Mouse (Mus musculus) adrenal gland, adult (tissue): ENCODE measurements around the gene Tuba1a.
"Not testable (repeated sequence)": the region's sequence is repeated elsewhere in the genome, so short reads cannot be mapped to it uniquely, and the experiment has no call there.

Source experiments
- DNase-seq, 2 experiments: peaks; one replicate each; pipeline ENCODE4 v3.0.0; 2022 to 2023; ENCODE audit warnings: low spot score in 1 of 2; ENCODE audit not compliant: inconsistent age in 2 of 2

Tuba1a gene

GRCm38 (mm10) chr15:98930017-98930734 lies 23.3 kb downstream of the Tuba1a start:
- no peak for DNase-seq

DNA sequence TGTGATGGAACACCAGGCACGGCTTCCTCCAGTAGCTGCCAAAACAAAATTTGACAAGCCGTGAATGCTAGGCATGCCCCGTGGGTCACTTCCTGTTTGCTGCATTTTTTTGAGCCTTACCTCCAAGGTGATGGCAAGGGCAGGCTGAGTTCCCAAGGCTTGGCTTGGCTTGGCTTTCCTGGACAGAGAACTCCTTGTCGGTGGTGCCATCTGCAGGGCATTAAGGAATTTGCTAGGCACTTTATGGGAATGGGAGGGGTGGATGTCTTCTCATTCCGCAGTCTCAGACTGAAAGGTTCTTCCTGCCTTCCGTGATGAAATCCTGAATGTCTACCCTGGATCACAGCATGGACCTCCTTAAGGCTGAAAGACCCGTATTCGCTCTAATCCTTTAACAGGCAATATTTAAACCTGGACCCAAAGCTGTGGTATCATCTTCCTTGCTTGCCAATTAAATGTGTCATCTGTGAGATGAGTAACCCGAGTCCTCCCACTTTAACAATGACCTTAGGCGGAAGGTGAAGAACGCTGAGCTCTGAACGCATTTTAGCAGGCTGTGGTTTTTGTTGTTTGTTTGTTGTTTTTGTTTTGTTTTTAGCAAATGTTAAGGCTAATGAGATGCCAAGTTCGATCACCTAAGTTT lies 24.8 kb downstream of the Tuba1a start:
- DNase-seq = peak; percentile 81 to 95

DNA sequence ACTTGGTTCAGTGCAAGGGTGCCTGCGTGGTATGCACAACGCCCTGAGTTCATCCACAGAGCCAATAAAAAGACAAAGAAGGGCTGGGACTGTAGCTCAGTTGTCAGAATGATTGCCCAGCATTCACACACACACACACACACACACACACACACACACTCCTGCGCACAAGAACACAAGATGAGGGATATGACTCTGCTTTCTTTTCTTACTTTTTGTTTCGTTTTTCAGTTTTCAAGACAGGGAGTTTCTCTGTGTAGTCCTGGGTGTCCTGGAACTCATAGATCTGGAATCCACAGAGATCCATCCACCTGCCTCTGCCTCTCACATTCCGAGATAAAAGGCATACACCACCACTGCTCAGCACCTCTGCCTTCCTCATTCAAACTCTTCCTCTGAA lies 25.9 kb downstream of the Tuba1a start:
- DNase-seq = no peak

- peak in 1 of 2 experiments; percentile 56 for DNase-seq
These were observed 28.8 kb downstream of the Tuba1a start for GRCm38 (mm10) chr15:98924682-98925081.

DNA sequence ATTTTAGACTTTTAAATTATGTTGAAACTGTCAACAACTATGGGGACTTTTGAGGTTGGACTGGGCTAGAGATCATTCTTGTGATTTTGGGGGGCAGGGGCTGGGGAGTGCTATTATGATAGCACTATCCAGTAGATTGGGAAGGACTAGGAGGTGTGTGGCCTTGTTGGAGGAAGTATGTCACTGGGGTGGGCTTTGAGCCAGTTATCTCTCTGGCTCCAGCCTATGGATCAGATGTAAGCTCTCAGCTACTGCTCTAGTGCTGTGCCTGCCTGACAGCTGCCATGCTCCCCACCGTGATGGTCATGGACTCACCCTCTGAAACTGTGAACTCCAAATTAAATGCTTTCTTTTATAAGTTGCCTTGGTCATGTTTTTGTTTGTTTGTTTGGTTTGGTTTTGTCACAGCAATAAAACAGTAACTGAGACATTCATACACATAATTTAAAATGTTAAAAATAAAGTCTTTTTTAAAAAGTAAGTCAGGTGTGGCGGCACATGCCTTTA lies 30.4 kb downstream of the Tuba1a start:
- no peak for DNase-seq

DNA sequence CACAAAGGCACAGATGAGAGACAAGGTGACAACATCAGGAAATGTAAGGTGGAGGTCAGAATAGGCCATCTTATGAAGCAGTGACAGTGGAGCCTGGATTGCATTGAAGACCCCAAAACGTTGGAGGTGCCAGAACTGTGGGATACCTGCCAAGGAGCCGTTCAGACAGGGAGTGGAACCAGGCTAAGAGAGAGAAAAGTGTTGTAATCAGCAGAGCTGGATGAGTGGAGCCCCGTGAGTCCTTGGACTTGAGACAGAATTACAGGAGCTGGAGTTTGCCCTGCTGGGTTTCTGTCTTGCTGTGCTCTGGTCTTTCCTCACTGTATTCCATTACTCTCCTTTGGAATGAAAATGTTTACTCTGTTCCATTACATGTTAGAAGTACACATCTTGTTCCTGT lies 30.9 kb downstream of the Tuba1a start:
- DNase-seq = peak in 1 of 2 experiments; percentile 73

DNA sequence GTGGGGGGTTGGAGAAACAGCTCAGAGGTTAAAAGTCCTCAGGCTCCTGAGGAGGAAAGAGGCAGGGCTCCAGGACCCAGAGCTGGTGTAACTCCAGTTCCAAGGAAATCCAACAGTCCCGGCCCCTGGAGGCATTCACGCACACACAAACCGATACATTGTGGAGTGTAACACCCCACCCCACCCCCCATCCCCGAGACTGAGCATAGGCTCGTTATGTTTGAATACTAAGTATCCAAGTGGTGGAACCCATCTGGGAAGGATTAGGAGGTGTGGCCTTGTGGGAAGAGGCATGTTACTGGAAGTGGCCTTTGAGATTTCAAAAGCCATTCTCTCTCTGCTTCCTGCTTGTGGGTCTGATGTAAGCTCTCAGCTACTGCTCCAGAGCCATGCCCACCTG lies 32.0 kb downstream of the Tuba1a start:
- no peak for DNase-seq

DNA sequence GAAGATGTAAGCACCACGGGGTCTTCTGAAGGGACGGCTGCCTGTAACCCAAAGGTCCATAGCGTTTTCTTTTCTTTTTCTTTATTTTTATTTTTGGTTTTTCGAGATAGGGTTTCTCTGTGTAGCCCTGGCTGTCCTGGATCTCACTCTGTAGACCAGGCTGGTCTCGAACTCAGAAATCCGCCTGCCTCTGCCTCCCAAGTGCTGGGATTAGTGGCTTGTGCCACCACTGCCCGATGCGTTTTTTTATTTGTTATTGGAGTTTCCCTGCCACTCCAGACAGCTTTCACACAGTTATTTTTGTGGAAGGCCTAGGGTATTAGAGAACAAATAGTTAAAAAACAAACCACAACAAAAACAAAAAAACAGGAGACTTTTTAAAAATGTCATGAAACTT lies 35.0 kb downstream of the Tuba1a start:
- not testable (repeated sequence) for DNase-seq

DNA sequence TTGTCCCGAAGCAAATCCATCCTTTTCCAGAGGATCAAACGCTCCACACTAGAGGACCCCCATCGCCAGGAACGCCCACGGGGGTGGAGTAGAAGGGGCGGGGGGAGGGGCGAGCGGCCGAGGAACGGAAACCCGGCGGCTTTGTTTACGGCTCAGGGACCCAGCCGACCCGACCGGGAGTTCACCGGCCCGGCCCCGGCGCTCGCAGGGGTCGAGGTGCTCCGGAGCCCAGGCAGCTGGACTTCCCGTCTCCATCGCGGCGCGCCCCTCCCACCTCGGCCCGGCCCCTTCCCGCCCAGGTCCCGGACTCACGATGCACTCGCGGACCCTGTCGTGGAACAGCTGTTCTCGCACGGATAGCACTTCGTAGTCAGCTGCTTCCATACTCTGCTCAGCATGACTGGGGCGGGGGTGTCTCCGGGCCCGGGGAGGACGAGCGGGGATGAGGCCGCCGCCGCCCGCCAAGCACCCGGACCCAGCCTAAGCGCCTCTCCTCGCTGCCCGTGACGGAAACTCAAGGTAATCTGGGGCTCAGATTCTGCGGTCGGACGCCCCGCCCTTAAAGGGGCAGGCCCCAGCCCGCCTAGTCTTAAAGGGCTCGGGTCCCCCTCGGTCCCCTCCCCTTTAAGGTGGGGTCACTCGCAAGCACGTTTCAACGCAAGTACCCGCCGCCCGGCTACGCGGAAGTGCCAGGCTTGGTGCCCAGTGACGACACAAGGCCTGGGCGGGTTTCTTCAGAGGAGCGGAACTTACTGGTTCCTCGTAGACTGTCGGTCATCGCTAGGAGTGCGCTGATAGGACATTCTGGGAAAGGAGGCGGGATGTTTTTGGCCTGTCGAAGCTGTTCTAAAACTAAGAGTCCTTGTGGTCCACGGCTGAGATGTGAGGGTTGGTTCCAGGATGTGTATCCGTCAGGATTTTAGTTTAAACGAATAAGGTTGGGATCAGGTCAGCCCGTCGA lies 35.7 kb downstream of the Tuba1a start, which contains the start of gene Lmbr1l:
Gene Lmbr1l (minus strand): TSS at position 694 of the 961 bp plus-strand sequence.
- peak; percentile 100 for DNase-seq

DNA sequence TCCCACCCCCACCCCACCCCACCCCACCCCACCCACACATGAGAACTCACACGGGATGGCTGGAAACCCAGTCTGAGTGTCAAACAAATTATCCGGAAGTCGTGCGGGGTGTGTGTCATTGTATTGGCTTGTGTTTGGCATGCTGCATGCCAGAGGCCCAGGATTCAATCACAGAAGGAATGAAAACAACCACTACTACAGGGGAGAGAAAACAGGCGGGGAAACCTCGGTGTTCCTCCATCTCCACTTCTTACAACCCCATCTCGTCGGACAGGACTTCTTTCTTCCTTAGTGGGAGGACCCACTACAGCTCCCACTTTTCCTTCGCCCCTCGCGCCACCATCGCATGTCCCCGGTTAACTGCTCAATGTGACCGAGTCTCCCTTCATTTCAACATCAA lies 36.4 kb downstream of the Tuba1a start:
- DNase-seq = peak; percentile 42 to 82

- no peak for DNase-seq
These were observed 37.5 kb downstream of the Tuba1a start for GRCm38 (mm10) chr15:98916016-98916415.

- DNase-seq = no peak
These were observed 38.6 kb downstream of the Tuba1a start for GRCm38 (mm10) chr15:98914903-98915302.

- peak in 1 of 2 experiments; percentile 64 for DNase-seq
These were observed 48.8 kb downstream of the Tuba1a start for GRCm38 (mm10) chr15:98904692-98905091.

GRCm38 (mm10) chr15:98902600-98902999 lies 50.9 kb downstream of the Tuba1a start:
- no peak for DNase-seq

GRCm38 (mm10) chr15:98901530-98901929 lies 52.0 kb downstream of the Tuba1a start:
- no peak for DNase-seq
